Mouse (Mus musculus): ENCODE data around the gene Gm813. TPM values are rescaled to one million over a fixed set of nuclear protein-coding genes. Genes with fewer than 3 reads are reported as not detected.

Gene Gm813
- polyA plus RNA-seq, 1 experiment from 2014 or later, result not detected

- no peaks in the 10 kb centered on the region for H3K27me3 ChIP-seq (ENCODE audit: insufficient read depth, low read length)
- H3K36me3 ChIP-seq (ENCODE audit: insufficient read depth, low read length), result no peaks in the 10 kb centered on the region
- H3K27ac ChIP-seq, result no peak overlapping the region
- no peak for TF ChIP-seq CTCF (IDR thresholded peaks at IDR 0.05; ENCODE audit: low read depth)
- H3K9me3 ChIP-seq (replicated peaks; ENCODE audit: low read length), result no peaks in the 10 kb centered on the region
- DNase-seq (ENCODE audit: low spot score) (no peak), ATAC-seq (replicated peaks; ENCODE audit: low FRiP score, low read depth) (no peak)
- H3K4me1 ChIP-seq (replicated peaks; ENCODE audit: insufficient read depth, low read length), result no peaks in the 10 kb centered on the region
- no peak overlapping the region for H3K4me3 ChIP-seq (replicated peaks; ENCODE audit: low read depth, low read length)
- no peak overlapping the region for H3K4me2 ChIP-seq (ENCODE audit: low read length)
- no peak overlapping the region for H3K9ac ChIP-seq (ENCODE audit: low read depth, low read length)
Measured at GRCm38 (mm10) chr16:58589444-58589843, 27.3 kb downstream of the Gm813 start.

- Histone ChIP-seq H3K9me3 (replicated peaks; ENCODE audit: low read length) (no peaks in the 10 kb centered on the region), H3K4me1 (replicated peaks; ENCODE audit: insufficient read depth, low read length) (no peaks in the 10 kb centered on the region), H3K27ac (no peak overlapping the region), H3K4me3 (replicated peaks; ENCODE audit: low read depth, low read length) (no peak overlapping the region), H3K9ac (ENCODE audit: low read depth, low read length) (no peak overlapping the region), H3K27me3 (ENCODE audit: insufficient read depth, low read length) (no peaks in the 10 kb centered on the region), H3K4me2 (ENCODE audit: low read length) (no peak overlapping the region), H3K36me3 (ENCODE audit: insufficient read depth, low read length) (no peaks in the 10 kb centered on the region)
- no peak for ATAC-seq (replicated peaks; ENCODE audit: low FRiP score, low read depth)
- TF ChIP-seq CTCF (IDR thresholded peaks at IDR 0.05; ENCODE audit: low read depth), result no peak
- DNase-seq (ENCODE audit: low spot score), result no peak
- WGBS, result 87% methylated on average over 6 of the region's 6 CpGs
Measured at GRCm38 (mm10) chr16:58573949-58574722, 42.6 kb downstream of the Gm813 start.

GRCm38 (mm10) chr16:58570694-58571264, 46.0 kb downstream of the Gm813 start:
- H3K4me3 ChIP-seq (replicated peaks; ENCODE audit: low read depth, low read length), result no peak overlapping the region
- DNase-seq (ENCODE audit: low spot score) (no peak), ATAC-seq (replicated peaks; ENCODE audit: low FRiP score, low read depth) (no peak)
- H3K27ac ChIP-seq, result no peak overlapping the region
- TF ChIP-seq CTCF (IDR thresholded peaks at IDR 0.05; ENCODE audit: low read depth), result no peak
- H3K4me1 ChIP-seq (replicated peaks; ENCODE audit: insufficient read depth, low read length), result no peaks in the 10 kb centered on the region
- no peaks in the 10 kb centered on the region for H3K9me3 ChIP-seq (replicated peaks; ENCODE audit: low read length)
- H3K36me3 ChIP-seq (ENCODE audit: insufficient read depth, low read length), result no peaks in the 10 kb centered on the region
- H3K27me3 ChIP-seq (ENCODE audit: insufficient read depth, low read length), result no peaks in the 10 kb centered on the region
- no peak overlapping the region for H3K4me2 ChIP-seq (ENCODE audit: low read length)
- H3K9ac ChIP-seq (ENCODE audit: low read depth, low read length), result no peak overlapping the region

Other genes with a start within 250 kb of the Gm813 start
- 2.8 and 3.6 TPM in 2 replicates for gene Dcbld2, start 208.5 kb downstream of the Gm813 start, polyA plus RNA-seq (2015; fragmentation: Nextera tagmentation; extraction: Ambion mirVana)
- 93.6 and 93.8 TPM in 2 replicates for gene St3gal6, start 92.7 kb downstream of the Gm813 start, polyA plus RNA-seq (2015; fragmentation: Nextera tagmentation; extraction: Ambion mirVana)
- not detected in 2 replicates for gene E330017A01Rik, start 21.8 kb upstream of the Gm813 start, polyA plus RNA-seq (2015; fragmentation: Nextera tagmentation; extraction: Ambion mirVana)
- 40.9 and 46.7 TPM in 2 replicates for gene Cpox, start 53.3 kb upstream of the Gm813 start, polyA plus RNA-seq (2015; fragmentation: Nextera tagmentation; extraction: Ambion mirVana)
- gene Gpr15, start 102.1 kb upstream of the Gm813 start, polyA plus RNA-seq (2015; fragmentation: Nextera tagmentation; extraction: Ambion mirVana), result not detected in 2 replicates
- 101 and 106 TPM in 2 replicates for gene Cldnd1, start 110.9 kb upstream of the Gm813 start, polyA plus RNA-seq (2015; fragmentation: Nextera tagmentation; extraction: Ambion mirVana)
- gene Olfr172, start 146.2 kb upstream of the Gm813 start, polyA plus RNA-seq (2015; fragmentation: Nextera tagmentation; extraction: Ambion mirVana), result not detected in 2 replicates
- gene Olfr173, start 183.3 kb upstream of the Gm813 start, polyA plus RNA-seq (2015; fragmentation: Nextera tagmentation; extraction: Ambion mirVana), result not detected in 2 replicates
- gene Olfr175-ps1, start 209.8 kb upstream of the Gm813 start, polyA plus RNA-seq (2015; fragmentation: Nextera tagmentation; extraction: Ambion mirVana), result not detected in 2 replicates

Measured in kidney, postnatal 0 days (tissue).